Mouse (Mus musculus) olfactory bulb, adult 2 months (tissue): ENCODE results near the gene Gclm. TPM values are rescaled to one million over a fixed set of nuclear protein-coding genes. Genes with fewer than 3 reads are reported as not detected.

Source experiments
- H3K27ac ChIP-seq: fragments of 200-500 bp; 2 replicates; pipeline ENCODE4 v1.5.1; 2012; ENCODE audit warnings: low read depth, low read length; ENCODE audit not compliant: insufficient read depth
- H3K4me1 ChIP-seq: fragments of 200-500 bp; 2 replicates; pipeline ENCODE4 v1.6.1; 2012; ENCODE audit warnings: low read length; ENCODE audit not compliant: control insufficient read depth, insufficient read depth
- H3K4me3 ChIP-seq: fragments of 200-500 bp; 2 replicates; pipeline ENCODE4 v1.5.1; 2012; ENCODE audit warnings: mild to moderate bottlenecking, low read depth, low read length, moderate library complexity; ENCODE audit not compliant: insufficient read depth
- CTCF ChIP-seq: fragments of 200-500 bp; IDR thresholded peaks from 2 replicates; pipeline ENCODE4 v1.5.1; 2012; ENCODE audit warnings: low read depth, mild to moderate bottlenecking, low read length, moderate library complexity; ENCODE audit not compliant: insufficient read depth
- POLR2A ChIP-seq: fragments of 200-500 bp; IDR thresholded peaks from 2 replicates; pipeline ENCODE4 v1.6.1; 2012; ENCODE audit warnings: mild to moderate bottlenecking, low read depth, low read length, moderate library complexity; ENCODE audit not compliant: insufficient read depth
- WGBS: fragments of 180-500 bp; shearing (Covaris S2); methylation state at CpG from one replicate; pipeline ENCODE4 v1.1.7; 2018; 5-methylcytosine and 5-hydroxymethylcytosine counted together
- polyA plus RNA-seq: library from polyadenylated mRNA; stranded (reverse); fragments of >200 nt; gene quantifications from 2 replicates; pipeline ENCODE4 v1.2.4, GENCODE M21; 2012; ENCODE audit warnings: low replicate concordance; ENCODE audit not compliant: missing spikeins, insufficient read depth, insufficient read length

Gclm gene
- polyA plus RNA-seq, 1 experiment, result not detected

DNA sequence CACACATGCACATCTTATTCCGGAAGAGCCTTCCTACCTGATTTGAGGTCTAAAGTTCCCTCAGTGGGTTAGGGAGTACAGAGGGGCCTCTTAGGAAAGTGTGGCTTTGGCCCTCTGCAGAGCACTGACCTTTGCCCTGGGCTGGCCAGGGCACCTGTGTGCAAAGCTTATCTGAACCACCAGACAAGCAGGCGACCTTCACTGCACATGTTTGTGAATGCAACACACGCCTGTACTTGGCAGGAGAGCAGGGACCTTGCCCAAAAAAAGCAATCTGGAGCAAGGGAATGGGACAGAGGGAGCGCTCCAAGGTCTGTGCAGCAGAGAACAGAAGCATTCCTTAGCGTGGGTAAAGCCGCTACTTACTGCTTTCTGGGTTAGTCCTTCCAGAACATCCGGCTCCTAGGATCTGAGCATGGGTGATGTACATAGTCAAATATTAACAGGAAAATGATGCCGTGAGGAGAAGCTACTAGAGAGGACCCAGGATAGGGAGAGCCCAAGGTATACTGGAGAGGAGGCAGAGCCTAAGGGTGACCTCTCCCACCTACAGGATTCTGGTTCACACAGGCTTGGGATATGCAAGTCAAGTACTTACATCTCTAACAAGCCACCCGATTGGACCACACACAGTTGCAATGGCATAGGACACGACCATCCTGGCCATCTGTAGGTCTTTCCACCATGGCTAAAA is 67.7 kb downstream of the Gclm start:
- H3K4me3 ChIP-seq, result no peak overlapping the region
- TF ChIP-seq CTCF (no peak), POLR2A (no peak)
- no peak overlapping the region for H3K27ac ChIP-seq
- WGBS, result 86% methylated on average over 10 of the region's 10 CpGs
- peaks cover 12% of the 10 kb centered on the region for H3K4me1 ChIP-seq

DNA sequence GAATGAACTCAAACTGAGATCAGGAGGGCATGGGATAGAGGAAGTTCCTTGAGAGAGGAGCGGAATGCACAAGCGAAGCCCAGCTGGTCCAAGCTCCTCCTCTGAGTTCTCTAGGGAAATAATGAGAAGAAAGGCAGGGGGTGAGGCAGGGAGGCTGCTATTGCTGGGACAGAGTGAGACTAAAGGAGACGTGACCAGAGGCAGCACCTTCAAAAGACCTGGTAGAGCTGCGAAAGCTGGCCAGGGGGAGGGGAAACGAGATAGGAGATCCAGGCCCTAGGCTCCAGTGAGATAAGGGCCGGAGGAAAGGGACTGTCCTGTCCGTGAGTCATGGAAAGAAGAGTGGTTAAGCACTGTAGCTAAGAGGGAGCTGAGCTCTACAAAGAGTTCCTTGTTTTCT is 68.6 kb downstream of the Gclm start:
- 75% methylated on average over 7 of the region's 7 CpGs for WGBS
- Histone ChIP-seq H3K4me3 (no peak overlapping the region), H3K4me1 (peaks cover 12% of the 10 kb centered on the region), H3K27ac (no peak overlapping the region)
- no peak for TF ChIP-seq POLR2A
- no peak for TF ChIP-seq CTCF

DNA sequence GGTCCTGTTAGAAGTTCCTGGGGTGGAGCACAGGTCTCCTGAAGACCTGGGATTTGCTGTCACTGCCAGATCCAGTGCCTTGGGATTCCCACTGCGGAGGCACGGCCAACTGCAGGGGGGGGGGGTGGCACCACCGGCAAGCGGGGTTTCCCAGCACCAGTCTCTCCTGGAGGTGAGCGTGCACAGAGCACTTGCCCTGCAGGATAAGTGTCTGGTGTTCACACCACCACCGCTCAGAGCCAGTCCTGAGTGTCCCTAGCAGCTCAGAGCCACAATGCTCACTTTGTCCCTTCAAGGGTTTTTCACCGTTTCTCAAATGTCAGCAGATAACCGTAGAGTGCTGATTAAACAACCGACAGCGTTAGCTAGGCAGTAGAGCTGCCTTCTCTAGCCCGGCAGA is 71.3 kb downstream of the Gclm start:
- no peak for TF ChIP-seq POLR2A
- no peak for TF ChIP-seq CTCF

DNA sequence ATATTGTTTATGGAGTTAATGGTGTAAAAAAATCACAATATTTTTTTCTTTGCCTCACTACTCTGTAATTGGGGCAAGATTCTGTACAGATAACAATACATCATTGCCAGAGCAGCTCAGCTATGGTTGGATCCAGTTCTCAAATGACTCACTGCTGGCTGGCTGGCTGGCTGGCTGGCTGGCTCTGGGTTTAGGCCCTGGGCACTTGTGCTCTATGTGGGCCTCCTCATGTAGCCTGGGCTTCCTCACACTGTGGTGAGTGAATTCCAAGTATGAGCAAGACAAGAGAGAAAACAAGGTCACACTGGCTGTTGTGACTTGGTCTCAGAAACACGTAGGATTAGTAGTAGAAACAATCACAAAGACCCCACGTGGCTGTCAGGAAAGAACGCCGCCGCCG is 72.0 kb downstream of the Gclm start:
- TF ChIP-seq CTCF (no peak), POLR2A (no peak)
- H3K27ac ChIP-seq, result no peak overlapping the region
- 94% methylated on average over 6 of the region's 6 CpGs for WGBS
- H3K4me1 ChIP-seq, result peaks cover 12% of the 10 kb centered on the region
- no peak overlapping the region for H3K4me3 ChIP-seq

More for the DNA sequence above, 71.3 kb downstream of the Gclm start:
- H3K27ac ChIP-seq, result no peak overlapping the region
- 18% methylated on average over 11 of the region's 11 CpGs for whole genome bisulfite sequencing
- no peak overlapping the region for H3K4me3 ChIP-seq
- H3K4me1 ChIP-seq, result peaks cover 12% of the 10 kb centered on the region

Other genes starting within 250 kb of the Gclm start
- gene Abca4, start 201.1 kb upstream of the Gclm start, polyA plus RNA-seq, result not detected in 2 replicates
- not detected in 2 replicates for gene Dnttip2, start 28.8 kb downstream of the Gclm start, polyA plus RNA-seq
- gene Bcar3, start 48.6 kb downstream of the Gclm start, polyA plus RNA-seq, result not detected in 2 replicates